Mouse (Mus musculus) embryonic facial prominence, embryonic 15.5 days (tissue): ENCODE data around the gene Abraxas2. TPM values are rescaled to one million over a fixed set of nuclear protein-coding genes. Genes with fewer than 3 reads are reported as not detected.

ENCODE experiments used
- ATAC-seq: fragments of 200-750 bp; cut with Nextera tagmentation; 2 replicates; pipeline ENCODE4 v1.8.0; 2017; ENCODE audit warnings: low read depth, moderate TSS enrichment; ENCODE audit not compliant: insufficient number of reproducible peaks, low FRiP score, low TSS enrichment
- H3K27ac ChIP-seq: fragments of 300-500 bp; sonication (generic); replicated peaks from 2 replicates; pipeline ENCODE4 v1.5.1; 2015; ENCODE audit warnings: mild to moderate bottlenecking, inconsistent platforms
- H3K27me3 ChIP-seq: fragments of 300-500 bp; sonication (generic); 2 replicates; pipeline ENCODE4 v1.6.1; 2015; ENCODE audit warnings: inconsistent platforms
- H3K36me3 ChIP-seq: fragments of 300-500 bp; sonication (generic); 2 replicates; pipeline ENCODE4 v1.6.1; 2015; ENCODE audit warnings: mild to moderate bottlenecking, inconsistent platforms
- H3K4me1 ChIP-seq: fragments of 300-500 bp; sonication (generic); 2 replicates; pipeline ENCODE4 v1.6.1; 2015; ENCODE audit warnings: inconsistent platforms
- H3K4me2 ChIP-seq: fragments of 300-500 bp; sonication (generic); replicated peaks from 2 replicates; pipeline ENCODE4 v1.6.1; 2015; ENCODE audit warnings: mild to moderate bottlenecking, inconsistent platforms
- H3K4me3 ChIP-seq: fragments of 300-500 bp; sonication (generic); replicated peaks from 2 replicates; pipeline ENCODE4 v1.5.1; 2015; ENCODE audit warnings: mild to moderate bottlenecking, inconsistent platforms
- H3K9ac ChIP-seq: fragments of 300-500 bp; sonication (generic); 2 replicates; pipeline ENCODE4 v1.6.1; 2015; ENCODE audit warnings: inconsistent platforms
- H3K9me3 ChIP-seq: fragments of 300-500 bp; sonication (generic); replicated peaks from 2 replicates; pipeline ENCODE4 v1.6.1; 2016; ENCODE audit warnings: inconsistent platforms
- WGBS: fragments of 180-500 bp; shearing (Covaris S2); methylation state at CpG from one replicate; pipeline ENCODE4 v1.1.7; 2015; 5-methylcytosine and 5-hydroxymethylcytosine counted together
- polyA plus RNA-seq: library from polyadenylated mRNA; unstranded; fragments of >200 nt; fragmentation: Nextera tagmentation; extraction: Ambion mirVana; gene quantifications from 2 replicates; pipeline ENCODE4 v1.2.1, GENCODE M21; 2015

Gene Abraxas2
- polyA plus RNA-seq, 1 experiment from 2014 or later, result 33.9 TPM

DNA sequence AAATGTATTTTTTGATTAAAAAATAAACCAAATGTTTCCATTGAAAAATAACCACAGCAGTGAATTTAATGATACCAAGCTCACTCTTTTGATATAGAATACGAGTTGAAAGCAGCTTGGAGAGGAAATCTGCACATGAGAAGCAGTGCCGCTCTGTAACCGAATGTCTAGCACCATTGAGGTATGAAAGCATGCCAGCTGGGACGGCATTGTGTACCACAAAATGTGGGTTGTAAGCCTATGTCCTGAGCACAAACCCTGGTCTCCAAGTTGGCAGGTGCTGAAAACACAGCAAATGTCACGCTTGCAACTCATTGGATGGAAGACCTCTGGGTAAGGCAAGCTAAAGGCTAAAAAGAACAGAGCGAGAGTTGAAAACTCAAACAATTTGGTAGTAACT, 42.0 kb upstream of the Abraxas2 start:
- Histone ChIP-seq H3K27ac (no peak overlapping the region), H3K9ac (no peak overlapping the region), H3K4me2 (no peak overlapping the region), H3K9me3 (no peaks in the 10 kb centered on the region), H3K36me3 (no peaks in the 10 kb centered on the region), H3K4me3 (no peak overlapping the region), H3K27me3 (no peaks in the 10 kb centered on the region), H3K4me1 (peaks cover 16% of the 10 kb centered on the region)
- WGBS, result 90% methylated on average over 6 of the region's 6 CpGs
- ATAC-seq, result no peak

DNA sequence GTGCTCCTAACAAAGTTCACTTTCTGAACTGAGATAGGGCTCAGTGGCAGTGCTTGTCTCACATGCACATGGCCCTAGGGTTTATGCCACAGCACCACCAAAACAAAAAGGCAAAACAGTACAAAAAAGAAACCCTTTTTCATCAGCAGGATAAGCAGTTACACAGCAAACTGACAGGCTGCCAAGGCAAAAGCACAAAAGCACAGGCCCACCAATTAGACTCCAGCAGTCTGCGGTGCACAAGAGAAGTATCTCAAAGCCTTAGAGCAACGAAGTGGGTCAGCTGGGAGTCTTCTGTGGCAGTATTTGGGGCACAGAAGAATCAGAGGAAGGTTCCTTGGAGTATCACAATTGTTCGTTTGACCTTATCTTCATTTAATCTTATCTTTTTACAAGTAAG, 38.3 kb upstream of the Abraxas2 start:
- Histone ChIP-seq H3K4me3 (no peak overlapping the region), H3K4me2 (no peak overlapping the region), H3K27me3 (no peaks in the 10 kb centered on the region), H3K4me1 (no peaks in the 10 kb centered on the region), H3K36me3 (peaks cover 5% of the 10 kb centered on the region; the same call in 1 of the 2 replicates), H3K9ac (no peak overlapping the region), H3K27ac (no peak overlapping the region), H3K9me3 (no peaks in the 10 kb centered on the region)
- WGBS, result 75% methylated on average over 3 of the region's 3 CpGs
- no peak for ATAC-seq

DNA sequence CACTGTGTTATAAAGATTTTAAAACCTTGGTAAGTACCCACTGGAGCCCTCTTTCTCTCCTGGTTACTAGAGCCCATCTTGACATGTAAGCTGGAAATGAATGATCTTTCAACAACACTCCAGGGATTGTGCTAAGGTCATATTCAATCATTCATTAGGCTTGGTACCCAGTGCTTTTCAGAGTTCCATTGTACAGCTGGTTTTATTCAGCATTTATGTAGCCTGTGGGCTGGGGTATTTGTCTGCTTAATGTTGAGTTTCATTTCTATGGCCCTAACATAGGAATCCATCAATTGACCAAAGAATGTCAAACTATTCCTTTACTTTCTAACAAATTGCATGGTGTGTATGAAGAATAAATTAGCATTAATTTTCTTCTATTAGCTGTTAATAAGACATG, 35.2 kb upstream of the Abraxas2 start:
- no peaks in the 10 kb centered on the region for H3K27me3 ChIP-seq
- no peaks in the 10 kb centered on the region for H3K4me1 ChIP-seq
- H3K4me3 ChIP-seq, result no peak overlapping the region
- H3K27ac ChIP-seq, result no peak overlapping the region
- H3K9ac ChIP-seq, result no peak overlapping the region
- peaks cover 19% of the 10 kb centered on the region for H3K36me3 ChIP-seq
- no peaks in the 10 kb centered on the region for H3K9me3 ChIP-seq
- H3K4me2 ChIP-seq, result no peak overlapping the region
- ATAC-seq, result no peak

DNA sequence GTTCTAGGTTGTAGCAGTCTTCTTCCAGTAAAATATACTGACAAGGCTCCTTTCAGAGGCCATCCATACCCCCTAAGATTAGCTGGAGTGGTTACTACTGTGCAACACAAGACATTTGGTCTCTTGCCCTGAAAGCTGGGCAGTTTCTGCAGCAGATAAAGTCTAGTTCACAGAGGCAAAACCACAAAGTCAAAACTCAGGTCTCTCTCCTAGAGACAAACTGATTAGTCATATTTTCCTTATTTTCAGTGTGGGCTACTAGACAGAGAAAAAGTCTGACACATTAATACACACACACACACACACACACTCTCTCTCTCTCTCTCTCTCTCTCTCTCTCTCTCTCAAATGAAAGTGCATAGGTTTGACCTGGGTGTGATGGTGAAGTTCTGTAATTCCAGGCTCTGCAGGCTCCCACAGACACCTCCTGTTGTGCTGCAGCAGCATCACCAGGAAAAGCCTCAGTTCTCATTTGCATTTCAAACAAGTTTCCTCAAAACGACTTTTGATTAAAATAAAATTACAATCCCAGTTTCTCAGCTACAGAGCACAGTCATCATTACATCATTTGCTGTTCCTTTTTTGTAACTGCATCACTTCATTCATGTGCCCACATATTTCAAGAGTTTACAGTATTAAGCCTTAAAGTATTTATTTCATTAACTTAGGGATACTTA, 34.5 kb upstream of the Abraxas2 start:
- no peaks in the 10 kb centered on the region for H3K4me1 ChIP-seq
- H3K27ac ChIP-seq, result no peak overlapping the region
- no peak overlapping the region for H3K4me3 ChIP-seq
- H3K4me2 ChIP-seq, result no peak overlapping the region
- no peaks in the 10 kb centered on the region for H3K27me3 ChIP-seq
- ATAC-seq, result no peak
- H3K36me3 ChIP-seq, result peaks cover 20% of the 10 kb centered on the region
- H3K9me3 ChIP-seq, result no peaks in the 10 kb centered on the region
- H3K9ac ChIP-seq, result no peak overlapping the region
- 40% methylated on average over 1 of the region's 1 CpGs for WGBS

DNA sequence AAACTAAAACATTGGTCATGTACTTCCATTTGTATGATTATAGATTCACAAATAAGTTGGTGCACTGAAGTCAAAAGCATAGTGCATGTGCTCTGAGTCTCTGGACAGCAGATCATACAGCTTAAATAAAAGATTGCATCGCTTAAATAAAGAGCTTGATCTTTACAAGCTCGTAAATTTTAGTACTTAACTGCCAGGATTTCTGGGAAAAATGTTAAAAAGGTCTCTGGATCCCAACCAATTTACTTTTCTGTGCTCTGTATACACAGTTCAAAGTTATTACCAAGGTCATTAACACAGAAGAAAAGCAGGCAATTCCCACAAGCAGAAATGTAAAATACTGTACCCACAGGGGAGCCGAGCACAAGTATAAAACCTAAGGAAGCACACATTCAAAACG, 28.1 kb upstream of the Abraxas2 start:
- no peak overlapping the region for H3K9ac ChIP-seq
- 84% methylated on average over 4 of the region's 4 CpGs for WGBS
- no peak overlapping the region for H3K4me2 ChIP-seq
- peaks cover 44% of the 10 kb centered on the region for H3K36me3 ChIP-seq
- H3K27ac ChIP-seq, result no peak overlapping the region
- no peak overlapping the region for H3K4me3 ChIP-seq
- no peak for ATAC-seq
- no peaks in the 10 kb centered on the region for H3K27me3 ChIP-seq
- H3K4me1 ChIP-seq, result no peaks in the 10 kb centered on the region
- no peaks in the 10 kb centered on the region for H3K9me3 ChIP-seq

DNA sequence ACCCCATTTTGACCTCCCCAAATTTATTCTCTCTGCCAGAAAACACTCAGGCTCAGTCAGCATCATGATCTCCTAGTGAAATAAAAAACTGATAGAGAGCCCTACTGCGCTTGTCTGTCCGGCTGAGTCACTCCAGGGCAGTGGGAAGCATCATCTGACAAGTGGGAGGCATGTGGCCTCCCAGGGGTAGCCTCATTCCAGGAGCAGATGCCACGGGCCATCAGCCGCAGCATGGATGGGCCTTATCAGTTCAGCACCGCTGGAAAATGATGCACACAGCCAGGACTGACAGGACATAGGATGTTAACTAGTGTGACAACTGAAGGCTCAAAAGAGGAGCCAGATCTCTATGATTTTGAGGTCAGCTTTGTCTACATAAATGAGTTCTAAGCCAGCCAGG, 17.7 kb upstream of the Abraxas2 start:
- Histone ChIP-seq H3K27me3 (no peaks in the 10 kb centered on the region), H3K9ac (no peak overlapping the region), H3K4me3 (no peak overlapping the region), H3K27ac (no peak overlapping the region), H3K9me3 (no peaks in the 10 kb centered on the region), H3K4me2 (no peak overlapping the region), H3K4me1 (no peaks in the 10 kb centered on the region), H3K36me3 (peaks cover 26% of the 10 kb centered on the region)
- WGBS, result 80% methylated on average over 5 of the region's 5 CpGs
- ATAC-seq, result no peak

DNA sequence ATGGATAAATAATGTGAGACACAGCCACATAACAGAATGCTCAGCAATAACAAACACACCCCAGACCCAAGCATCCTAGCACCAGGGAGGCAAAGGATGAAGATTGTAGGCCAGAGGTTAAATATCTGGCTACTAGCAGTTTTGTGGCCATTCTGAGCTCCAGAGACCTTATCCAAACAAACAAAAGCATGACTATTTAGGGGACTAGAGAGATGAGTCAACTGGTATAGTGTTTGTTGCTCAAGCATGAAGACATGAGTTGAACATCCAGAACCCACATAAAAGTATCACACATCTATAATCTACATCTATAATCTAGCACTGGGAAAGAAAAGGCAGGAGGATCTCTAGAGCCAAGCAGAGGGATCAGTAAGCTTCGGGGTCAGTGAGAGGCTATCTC, 16.6 kb upstream of the Abraxas2 start:
- Histone ChIP-seq H3K27me3 (no peaks in the 10 kb centered on the region), H3K9ac (no peak overlapping the region), H3K9me3 (no peaks in the 10 kb centered on the region), H3K27ac (no peak overlapping the region), H3K36me3 (peaks cover 23% of the 10 kb centered on the region), H3K4me1 (no peaks in the 10 kb centered on the region), H3K4me3 (no peak overlapping the region), H3K4me2 (no peak overlapping the region)
- WGBS, result 94% methylated on average over 1 of the region's 1 CpGs
- no peak for ATAC-seq

DNA sequence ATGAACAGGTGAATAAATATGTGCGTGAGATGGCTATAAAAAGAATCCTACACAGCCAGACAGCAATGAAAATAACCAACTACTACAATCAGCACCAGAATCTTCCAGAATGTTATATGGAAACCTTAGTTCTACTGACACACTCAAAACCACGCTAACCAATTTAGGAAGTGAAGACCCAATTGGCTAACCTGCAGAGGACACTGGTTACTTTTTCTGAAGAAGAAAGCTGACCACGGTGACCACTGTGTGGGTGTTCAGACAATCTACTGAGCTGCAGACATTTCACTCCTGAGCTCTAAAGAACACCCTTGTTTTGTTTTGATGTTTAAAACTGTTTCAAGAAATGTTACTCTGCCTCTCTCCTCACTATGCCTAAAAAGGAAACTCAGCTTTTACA, 15.9 kb upstream of the Abraxas2 start:
- 91% methylated on average over 3 of the region's 3 CpGs for WGBS
- H3K4me2 ChIP-seq, result no peak overlapping the region
- H3K4me3 ChIP-seq, result no peak overlapping the region
- H3K27ac ChIP-seq, result no peak overlapping the region
- H3K4me1 ChIP-seq, result no peaks in the 10 kb centered on the region
- no peaks in the 10 kb centered on the region for H3K27me3 ChIP-seq
- H3K36me3 ChIP-seq, result peaks cover 24% of the 10 kb centered on the region
- H3K9me3 ChIP-seq, result no peaks in the 10 kb centered on the region
- no peak for ATAC-seq
- H3K9ac ChIP-seq, result no peak overlapping the region

DNA sequence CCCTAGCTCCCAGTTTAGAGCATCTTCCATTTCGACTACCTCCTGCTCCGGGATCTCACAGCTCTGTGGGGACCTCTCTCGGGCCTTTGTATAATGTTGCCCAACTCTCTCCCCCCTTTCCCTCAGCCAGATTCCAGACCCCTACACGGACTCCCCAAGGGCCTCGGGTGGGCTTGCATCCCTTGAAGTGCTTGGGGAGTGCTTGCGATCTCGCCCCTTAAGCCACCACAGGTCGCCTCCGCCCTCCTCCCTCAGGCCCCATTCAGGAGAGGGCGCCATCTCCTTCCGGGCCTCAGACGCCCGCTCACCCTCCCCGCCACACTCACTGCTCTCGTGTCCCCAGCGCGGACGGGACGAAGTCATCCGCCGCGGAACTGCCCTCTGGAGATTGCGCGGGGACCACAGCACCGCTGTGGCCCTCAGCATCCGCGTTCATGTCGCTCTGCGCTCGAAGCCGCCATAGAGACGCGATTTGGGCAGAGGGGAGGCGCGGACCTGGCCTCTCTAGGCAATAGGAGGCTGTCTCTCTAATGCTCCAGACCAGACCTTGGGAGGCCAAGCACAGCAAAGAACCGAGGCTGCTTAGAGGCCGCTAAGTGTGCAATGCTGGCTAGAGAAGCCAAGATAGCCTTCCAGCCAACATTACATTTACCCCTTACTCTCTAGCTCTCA, 6.7 kb upstream of the Abraxas2 start, which contains the start of gene Eef1akmt2:
TSS of gene Eef1akmt2 (minus strand) at position 501 of the 672 bp plus-strand sequence.
- ATAC-seq, result peak; percentile 91
- H3K36me3 ChIP-seq, result peaks cover 25% of the 10 kb centered on the region
- H3K27ac ChIP-seq, result peak within 1 kb of the TSS; percentile 94
- peak within 1 kb of the TSS; percentile 56 for H3K4me2 ChIP-seq
- peak within 1 kb of the TSS; percentile 85 for H3K9ac ChIP-seq
- H3K27me3 ChIP-seq, result no peaks in the 10 kb centered on the region
- under 1% methylated on average over 37 of the region's 37 CpGs for WGBS
- H3K4me1 ChIP-seq, result peaks cover 10% of the 10 kb centered on the region; the same call in 1 of the 2 replicates
- no peaks in the 10 kb centered on the region for H3K9me3 ChIP-seq
- peak within 1 kb of the TSS; percentile 75 for H3K4me3 ChIP-seq

DNA sequence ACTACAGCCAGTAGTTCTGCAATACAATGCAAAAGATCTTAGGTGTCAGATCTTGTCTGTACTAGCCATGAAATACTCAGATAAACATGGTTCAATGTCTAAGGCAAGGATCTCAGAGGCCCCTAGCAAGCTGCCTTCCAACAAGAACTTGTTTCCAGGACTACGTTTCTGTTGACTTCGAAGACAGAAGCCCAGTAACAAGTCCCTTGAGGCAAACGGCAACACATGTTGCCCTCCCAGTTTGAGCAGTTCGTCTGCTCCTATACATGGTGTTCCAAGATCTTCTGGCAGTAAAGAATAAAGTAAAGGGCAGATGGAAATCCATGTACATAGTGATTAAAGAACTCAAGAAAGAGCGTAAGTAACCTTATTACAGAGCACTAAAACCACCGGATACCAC, 5.7 kb upstream of the Abraxas2 start:
- no peaks in the 10 kb centered on the region for H3K9me3 ChIP-seq
- H3K4me1 ChIP-seq, result peaks cover 10% of the 10 kb centered on the region; the same call in 1 of the 2 replicates
- peak overlapping the region; percentile 94 for H3K27ac ChIP-seq
- H3K9ac ChIP-seq, result no peak overlapping the region
- H3K27me3 ChIP-seq, result no peaks in the 10 kb centered on the region
- no peak for ATAC-seq
- H3K4me2 ChIP-seq, result no peak overlapping the region
- peaks cover 21% of the 10 kb centered on the region for H3K36me3 ChIP-seq
- no peak overlapping the region for H3K4me3 ChIP-seq
- 57% methylated on average over 6 of the region's 6 CpGs for WGBS

DNA sequence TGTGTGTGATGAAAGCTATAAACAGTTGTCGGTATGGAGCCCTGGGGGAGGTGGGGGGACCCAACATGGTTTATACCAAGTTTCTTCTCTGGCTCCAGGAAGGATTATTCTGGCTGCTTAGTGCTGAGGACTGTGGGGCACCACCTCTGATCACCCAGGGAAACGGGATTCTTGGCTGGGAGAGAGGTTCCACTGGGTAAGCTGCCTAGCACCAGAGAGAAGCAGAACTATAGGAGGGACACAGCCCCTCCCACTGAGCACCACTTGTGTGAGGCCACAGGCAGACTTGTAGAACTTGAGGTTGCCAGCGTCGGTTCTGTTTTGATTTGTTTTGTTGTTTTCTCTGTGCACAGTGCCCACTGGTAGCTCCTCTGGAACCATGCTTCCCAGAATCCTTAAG, 5.1 kb upstream of the Abraxas2 start:
- ATAC-seq, result no peak; the same call in 1 of the 2 replicates
- H3K9ac ChIP-seq, result no peak overlapping the region
- no peaks in the 10 kb centered on the region for H3K9me3 ChIP-seq
- peaks cover 15% of the 10 kb centered on the region for H3K36me3 ChIP-seq
- H3K4me1 ChIP-seq, result peaks cover 10% of the 10 kb centered on the region; the same call in 1 of the 2 replicates
- no peak overlapping the region for H3K4me2 ChIP-seq
- no peaks in the 10 kb centered on the region for H3K27me3 ChIP-seq
- WGBS, result 52% methylated on average over 4 of the region's 4 CpGs
- H3K4me3 ChIP-seq, result no peak overlapping the region
- H3K27ac ChIP-seq, result no peak overlapping the region

DNA sequence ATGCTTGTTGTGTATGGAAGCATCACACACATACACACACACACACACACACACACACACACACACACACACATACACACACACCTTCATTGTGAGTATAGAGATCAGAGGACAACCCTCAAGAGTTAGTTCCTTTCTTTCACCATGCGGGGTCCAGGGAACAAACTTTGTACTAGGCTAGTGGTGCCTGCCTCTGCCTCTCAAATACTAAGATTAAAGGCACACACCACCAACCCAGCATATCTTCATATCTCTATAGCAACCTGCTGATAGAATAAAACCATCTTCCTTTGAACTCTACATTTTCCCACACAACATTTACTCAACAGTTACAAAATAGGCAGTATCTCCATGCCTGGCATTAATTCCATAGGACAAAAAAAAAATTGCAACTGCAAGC, 2.9 kb upstream of the Abraxas2 start:
- Histone ChIP-seq H3K27ac (no peak overlapping the region), H3K36me3 (no peaks in the 10 kb centered on the region), H3K4me2 (no peak overlapping the region), H3K27me3 (no peaks in the 10 kb centered on the region), H3K4me1 (peaks cover 20% of the 10 kb centered on the region), H3K9me3 (no peaks in the 10 kb centered on the region), H3K9ac (no peak overlapping the region), H3K4me3 (no peak overlapping the region)
- no peak for ATAC-seq
- WGBS, result 72% methylated on average over 1 of the region's 1 CpGs
